Mouse (Mus musculus): Measurements from ENCODE around the gene H2afb3. TPM values are rescaled to one million over a fixed set of nuclear protein-coding genes. Genes with fewer than 3 reads are reported as not detected.
"Not testable (repeated sequence)": the region's sequence is repeated elsewhere in the genome, so short reads cannot be mapped to it uniquely, and the experiment has no call there.

The H2afb3 gene
- not detected in 2 replicates for total RNA-seq (2017)

DNA sequence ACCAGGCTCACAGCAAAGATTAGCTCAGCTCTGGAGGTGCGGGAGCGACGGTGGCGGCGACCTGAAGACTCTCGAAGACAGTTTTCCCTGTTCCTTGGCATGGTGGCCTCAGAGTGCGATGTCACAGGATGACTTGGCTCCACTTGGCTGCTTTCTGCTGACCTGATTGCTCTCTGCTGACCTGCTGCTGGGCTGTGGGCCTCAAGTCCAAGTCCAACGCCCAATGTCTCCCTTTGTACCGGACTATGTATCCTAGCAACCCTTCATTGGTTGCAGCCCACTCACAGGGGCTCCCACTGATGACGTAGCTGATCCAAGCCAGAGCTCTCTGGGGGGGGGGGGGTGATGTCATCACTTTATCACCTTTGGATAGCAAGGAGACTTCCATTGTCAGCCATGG lies at the start of gene H2afb3:
H2afb3 (minus strand) TSS at position 101 of the 400 bp plus-strand sequence.
- not testable (repeated sequence) for ATAC-seq (replicated peaks in 1 of 2; ENCODE audit: insufficient read depth in 1 of 2, low FRiP score in 2 of 2, low TSS enrichment in 1 of 2, low read depth in 1 of 2, poor library complexity in 2 of 2, severe bottlenecking in 2 of 2)

DNA sequence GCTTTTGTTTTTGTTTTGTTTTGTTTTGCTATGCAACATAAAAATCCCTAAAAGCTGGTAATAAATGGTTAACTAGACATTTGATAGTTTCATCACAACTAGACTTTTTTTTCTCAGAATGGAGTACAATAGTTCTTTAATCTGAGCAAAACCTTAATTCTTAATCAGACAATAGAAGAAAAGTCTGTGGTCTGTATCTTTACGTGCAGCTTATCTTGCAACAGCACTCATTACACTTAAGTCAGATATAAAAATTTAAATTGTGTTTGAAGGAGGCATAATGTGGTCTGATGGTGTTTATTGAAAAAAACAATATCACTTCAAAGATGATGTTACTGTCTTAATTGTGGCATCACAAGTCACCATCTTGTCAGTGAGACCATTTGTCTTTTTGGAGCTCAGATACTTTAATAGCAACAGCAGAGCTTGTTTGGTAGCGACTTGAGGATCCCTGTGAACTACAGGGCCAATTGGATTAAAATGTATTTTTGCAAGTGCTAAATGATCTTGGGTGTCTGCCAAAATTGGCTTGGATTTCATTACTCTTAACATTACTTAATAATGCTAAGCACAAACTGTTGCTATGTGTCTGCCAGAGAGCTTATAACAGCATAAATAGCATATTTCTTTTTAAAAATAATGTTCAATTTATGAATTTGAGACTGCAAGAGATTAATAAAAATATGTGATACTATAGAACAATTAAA lies 11.3 kb downstream of the H2afb3 start:
- no peak for ATAC-seq (replicated peaks in 1 of 2; ENCODE audit: insufficient read depth in 1 of 2, low FRiP score in 2 of 2, low TSS enrichment in 1 of 2, low read depth in 1 of 2, poor library complexity in 2 of 2, severe bottlenecking in 2 of 2)

DNA sequence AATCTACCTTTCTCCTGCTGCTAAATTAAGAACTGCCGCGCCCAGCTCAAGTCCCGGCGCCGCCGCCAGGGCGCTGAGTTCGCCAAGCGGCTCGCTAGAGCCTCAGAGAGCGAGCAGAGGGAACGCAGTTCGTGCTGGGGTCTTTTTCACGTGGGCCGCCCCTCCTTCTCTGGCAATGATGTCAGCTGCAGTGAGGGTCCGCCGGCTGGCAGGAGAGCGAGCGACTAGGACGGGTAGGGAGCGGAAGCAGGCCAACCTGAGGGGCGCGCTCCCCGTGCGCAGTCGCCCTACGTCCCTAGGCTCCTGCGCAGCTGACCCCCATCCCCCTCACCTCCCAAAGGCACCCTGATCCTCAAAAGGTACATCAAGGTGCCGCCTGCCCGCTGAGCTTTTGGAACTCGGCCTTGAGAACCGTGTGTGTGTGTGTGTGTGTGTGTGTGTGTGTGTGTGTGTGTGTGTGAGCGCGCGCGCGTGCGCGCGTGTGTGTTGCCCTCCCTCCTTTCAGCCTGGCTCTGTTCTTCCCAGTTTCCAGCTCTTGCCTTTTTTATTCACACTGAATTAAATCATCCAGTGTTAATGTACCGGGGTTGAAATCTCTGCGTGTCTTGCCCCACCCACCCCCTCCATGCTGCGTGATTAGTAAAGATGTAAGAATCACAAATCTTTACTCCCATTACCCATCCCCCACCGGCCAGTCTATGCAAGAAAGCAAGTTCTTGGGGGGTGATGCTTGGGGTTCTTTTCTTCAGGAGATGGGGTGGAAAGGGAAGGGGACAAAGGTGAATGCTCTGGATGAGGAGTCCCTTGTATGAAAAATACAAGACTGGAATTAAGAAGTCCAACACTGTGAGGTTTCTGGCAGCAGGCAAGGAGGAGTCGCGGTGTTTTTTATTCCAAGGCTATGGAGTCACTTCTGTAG lies 19.8 kb downstream of the H2afb3 start:
- ATAC-seq (replicated peaks in 1 of 2; ENCODE audit: insufficient read depth in 1 of 2, low FRiP score in 2 of 2, low TSS enrichment in 1 of 2, low read depth in 1 of 2, poor library complexity in 2 of 2, severe bottlenecking in 2 of 2): no peak

DNA sequence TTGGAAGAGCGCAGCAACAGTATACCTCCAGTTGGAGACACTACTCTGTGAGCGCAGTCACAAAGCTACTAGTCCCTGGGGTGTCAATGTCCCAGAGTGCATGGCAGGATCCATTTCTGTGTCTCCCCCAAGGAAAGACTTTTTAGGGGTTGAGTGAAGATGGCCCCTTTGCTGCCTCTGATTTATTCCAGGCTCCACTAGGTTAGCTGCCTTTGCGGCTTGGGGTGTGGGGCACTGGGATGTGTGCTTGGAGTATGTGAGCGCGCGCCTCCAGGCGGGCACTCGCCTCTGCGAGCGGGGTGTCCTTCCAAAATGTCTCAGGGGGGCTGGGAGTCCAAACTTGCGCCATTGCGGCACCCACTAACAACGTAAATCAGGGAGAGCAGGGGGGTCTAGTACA lies 21.2 kb downstream of the H2afb3 start:
- ATAC-seq (replicated peaks in 1 of 2; ENCODE audit: insufficient read depth in 1 of 2, low FRiP score in 2 of 2, low TSS enrichment in 1 of 2, low read depth in 1 of 2, poor library complexity in 2 of 2, severe bottlenecking in 2 of 2): no peak

DNA sequence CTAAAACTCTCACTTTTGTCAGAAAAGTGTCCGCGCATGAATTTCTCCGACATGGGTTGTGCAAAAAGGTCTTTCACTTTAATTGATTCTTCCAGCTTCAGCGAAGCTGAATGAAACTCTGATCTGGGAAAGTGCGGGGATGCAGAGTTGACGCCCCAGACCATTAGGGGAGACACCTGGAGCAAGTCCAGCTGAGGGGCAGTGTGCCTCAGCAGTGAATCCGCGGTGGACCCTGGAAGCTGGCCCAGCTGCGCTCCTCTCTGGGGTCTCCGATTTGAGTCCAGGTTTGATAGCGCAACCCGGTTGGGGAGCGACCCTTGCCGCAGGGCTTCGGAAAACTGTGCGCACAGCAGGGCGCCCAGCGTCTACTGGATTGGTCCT lies 22.0 kb downstream of the H2afb3 start:
- ATAC-seq (replicated peaks in 1 of 2; ENCODE audit: insufficient read depth in 1 of 2, low FRiP score in 2 of 2, low TSS enrichment in 1 of 2, low read depth in 1 of 2, poor library complexity in 2 of 2, severe bottlenecking in 2 of 2): no peak

DNA sequence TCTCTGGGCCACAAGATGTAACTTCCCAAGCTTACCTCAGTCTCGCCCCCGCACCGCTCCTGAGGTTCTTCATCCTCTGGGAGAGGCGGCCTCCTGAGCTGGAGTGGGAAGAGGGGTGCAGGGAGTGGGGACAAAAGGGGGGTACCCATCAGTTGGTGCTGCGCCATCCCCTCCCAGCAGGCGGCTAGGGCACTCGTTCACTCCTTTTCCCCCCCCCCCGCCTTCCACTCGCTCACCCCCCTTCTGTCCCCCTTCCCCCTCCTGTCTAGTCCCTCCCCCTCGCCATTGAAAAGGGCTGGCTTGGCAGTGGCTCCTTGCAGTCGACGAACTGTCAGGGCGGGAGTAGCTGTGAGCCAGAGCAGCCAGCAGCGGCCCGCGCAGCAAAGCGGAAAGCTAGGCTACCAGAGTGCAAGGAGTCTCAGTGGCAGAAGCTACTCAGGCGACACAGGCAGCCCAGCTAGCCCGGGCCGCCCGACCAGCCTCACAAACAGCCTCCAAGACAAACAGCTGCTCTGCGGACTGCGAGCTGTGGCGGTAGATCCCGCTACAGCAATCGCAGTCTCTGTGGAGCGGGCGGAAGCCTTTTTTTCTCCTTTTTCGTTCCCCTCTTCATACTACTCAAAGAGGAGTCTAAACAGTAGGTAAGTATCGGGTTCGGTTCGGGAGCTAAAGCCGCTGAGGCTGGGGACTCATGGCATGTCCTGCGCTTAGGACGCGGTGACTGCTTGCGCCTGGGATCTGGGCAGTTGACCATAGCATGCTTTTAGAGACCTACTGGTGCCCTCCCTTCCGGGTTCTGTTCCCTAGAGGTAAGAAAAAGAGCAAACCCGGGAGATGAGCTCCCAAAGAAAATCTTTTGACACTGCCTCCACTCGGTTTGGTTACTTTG lies 22.6 kb downstream of the H2afb3 start, which contains the start of gene Pcdh11x:
Pcdh11x (plus strand) TSS at position 249 of the 889 bp plus-strand sequence.
- ATAC-seq (replicated peaks in 1 of 2; ENCODE audit: insufficient read depth in 1 of 2, low FRiP score in 2 of 2, low TSS enrichment in 1 of 2, low read depth in 1 of 2, poor library complexity in 2 of 2, severe bottlenecking in 2 of 2): no peak

DNA sequence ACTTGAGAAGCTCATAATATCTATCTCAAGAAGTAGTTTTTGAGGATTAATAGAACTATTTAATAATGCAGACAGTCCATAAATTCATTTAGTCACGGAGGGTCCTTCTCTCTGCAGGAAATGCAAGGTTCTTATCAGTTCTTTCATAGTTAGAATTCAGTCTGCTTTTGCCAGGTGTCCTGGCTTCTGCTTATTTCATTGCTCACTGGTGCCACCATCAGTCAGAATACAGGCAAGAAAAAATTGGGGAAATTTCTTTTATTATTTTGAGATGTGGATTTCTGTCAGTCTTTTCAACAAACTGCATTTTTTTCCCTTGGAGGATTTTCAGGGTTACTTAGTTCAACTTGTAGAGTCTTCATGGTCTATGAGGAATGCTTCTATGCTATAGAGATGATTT lies 25.4 kb downstream of the H2afb3 start:
- no peak for ATAC-seq (replicated peaks in 1 of 2; ENCODE audit: insufficient read depth in 1 of 2, low FRiP score in 2 of 2, low TSS enrichment in 1 of 2, low read depth in 1 of 2, poor library complexity in 2 of 2, severe bottlenecking in 2 of 2)

DNA sequence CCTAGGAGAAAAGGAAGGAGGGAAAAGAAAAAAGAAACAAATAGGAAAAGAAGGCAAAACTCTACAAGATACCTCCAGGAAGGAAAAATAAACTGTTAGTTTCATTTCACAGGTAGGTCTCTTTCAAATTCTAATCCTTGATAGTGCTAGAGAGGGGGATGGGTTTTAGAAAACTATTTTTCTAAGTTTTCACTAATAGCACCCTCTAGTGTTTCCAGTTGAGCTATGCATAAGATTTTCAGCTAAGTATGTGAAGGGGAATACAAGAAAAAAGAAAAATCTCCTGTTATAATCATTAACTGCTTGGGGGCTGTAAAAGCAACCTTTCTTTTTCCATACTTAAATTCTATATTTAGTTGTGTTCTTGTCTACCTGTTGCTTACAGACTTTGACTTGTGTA lies 27.4 kb downstream of the H2afb3 start:
- ATAC-seq (replicated peaks in 1 of 2; ENCODE audit: insufficient read depth in 1 of 2, low FRiP score in 2 of 2, low TSS enrichment in 1 of 2, low read depth in 1 of 2, poor library complexity in 2 of 2, severe bottlenecking in 2 of 2): no peak

Other genes with a start within 250 kb of the H2afb3 start
- gene Pcdh11x, start 22.8 kb downstream of the H2afb3 start, total RNA-seq (2017): not detected in 2 replicates